Mouse (Mus musculus): ENCODE data around the gene Ap2m1.
A peak's percentile ranks its signal among the peaks of the same experiment; 100 is the strongest.

Gene Ap2m1

GRCm38 (mm10) chr16:20529375-20529774, 5.9 kb upstream of the Ap2m1 start:
- DNase-seq (ENCODE audit: low spot score in 2 of 2): no peak

DNA sequence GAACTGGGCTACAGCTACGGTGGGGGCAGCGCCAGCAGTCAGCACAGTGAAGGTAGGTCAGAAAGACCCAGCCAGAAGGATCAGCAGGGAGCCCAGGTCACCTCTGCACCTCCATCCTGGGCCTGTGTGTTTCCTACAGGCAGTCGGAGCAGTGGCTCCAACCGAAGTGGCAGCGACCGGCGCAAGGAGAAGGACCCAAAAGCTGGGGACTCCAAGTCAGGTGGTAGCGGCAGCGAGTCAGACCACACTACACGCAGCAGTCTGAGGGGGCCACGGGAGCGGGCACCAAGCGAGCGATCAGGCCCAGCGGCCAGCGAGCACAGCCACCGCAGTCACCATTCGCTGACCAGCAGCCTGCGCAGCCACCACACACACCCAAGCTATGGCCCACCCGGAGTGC, 4.3 kb upstream of the Ap2m1 start:
- no peak for DNase-seq (ENCODE audit: low spot score in 2 of 2)

DNA sequence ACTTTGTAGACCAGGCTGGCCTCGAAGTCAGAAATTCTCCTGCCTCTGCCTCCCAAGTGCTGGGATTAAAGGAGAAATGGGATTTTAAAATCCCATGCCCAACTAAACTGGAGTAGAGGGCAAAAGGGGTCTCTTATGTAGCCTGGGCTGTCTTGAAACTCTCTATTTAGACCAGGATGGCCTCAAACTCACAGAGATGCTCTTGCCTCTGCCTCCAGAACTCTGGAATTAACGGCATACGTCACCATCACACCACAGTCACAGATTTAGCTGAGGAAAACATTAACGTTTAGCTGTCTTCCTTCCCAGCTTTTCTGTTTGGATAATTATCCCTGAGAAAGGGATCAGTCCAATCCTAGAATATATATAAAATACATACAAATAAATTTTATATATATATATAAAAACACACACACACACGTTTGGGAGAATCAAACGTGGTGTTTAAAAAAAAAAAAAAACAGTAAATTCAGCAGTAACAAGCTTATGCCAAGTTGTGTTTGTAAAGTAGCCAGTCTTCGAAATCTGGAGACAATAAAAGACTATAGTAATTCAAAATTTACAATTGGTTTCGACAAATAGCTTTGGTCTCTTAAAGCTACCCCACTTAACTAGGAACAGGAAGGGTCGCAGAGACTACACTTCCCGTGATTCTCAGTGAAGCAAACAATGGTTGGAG, 522 bp upstream of the Ap2m1 start:
- no peak for DNase-seq (ENCODE audit: low spot score in 2 of 2)

- DNase-seq (ENCODE audit: low spot score in 2 of 2): no peak
These were observed 895 bp downstream of the Ap2m1 start for GRCm38 (mm10) chr16:20536081-20536665.

GRCm38 (mm10) chr16:20537071-20537471, 1.8 kb downstream of the Ap2m1 start:
- DNase-seq (ENCODE audit: low spot score in 2 of 2): no peak

- no peak for DNase-seq (ENCODE audit: low spot score in 2 of 2)
These were observed 2.5 kb downstream of the Ap2m1 start for GRCm38 (mm10) chr16:20537601-20538320.

GRCm38 (mm10) chr16:20539649-20540048, 4.4 kb downstream of the Ap2m1 start:
- no peak for DNase-seq (ENCODE audit: low spot score in 2 of 2)

DNA sequence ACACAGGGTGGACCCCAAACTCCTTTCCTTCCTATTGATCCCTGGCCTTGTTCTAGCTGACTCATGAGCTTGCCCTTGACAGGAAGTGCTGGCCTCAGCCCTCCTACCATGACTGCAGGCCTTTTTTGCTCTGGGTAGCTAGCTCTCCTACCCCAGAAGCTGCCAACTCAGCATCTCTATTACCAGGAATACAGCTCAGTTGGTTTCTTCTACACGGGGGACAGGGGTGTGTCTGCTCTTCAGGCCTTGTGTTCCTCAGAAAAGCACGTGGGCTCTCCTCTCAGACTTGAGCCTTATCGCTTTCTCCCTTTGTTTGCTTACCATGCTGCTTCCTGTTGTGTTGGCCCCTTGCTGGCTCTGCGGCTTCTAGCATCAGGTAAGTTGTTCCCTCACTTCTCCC, 5.2 kb downstream of the Ap2m1 start:
- DNase-seq (ENCODE audit: low spot score in 2 of 2): no peak

- DNase-seq (ENCODE audit: low spot score in 2 of 2): no peak
These were observed 10.4 kb downstream of the Ap2m1 start for GRCm38 (mm10) chr16:20545696-20546095.

DNA sequence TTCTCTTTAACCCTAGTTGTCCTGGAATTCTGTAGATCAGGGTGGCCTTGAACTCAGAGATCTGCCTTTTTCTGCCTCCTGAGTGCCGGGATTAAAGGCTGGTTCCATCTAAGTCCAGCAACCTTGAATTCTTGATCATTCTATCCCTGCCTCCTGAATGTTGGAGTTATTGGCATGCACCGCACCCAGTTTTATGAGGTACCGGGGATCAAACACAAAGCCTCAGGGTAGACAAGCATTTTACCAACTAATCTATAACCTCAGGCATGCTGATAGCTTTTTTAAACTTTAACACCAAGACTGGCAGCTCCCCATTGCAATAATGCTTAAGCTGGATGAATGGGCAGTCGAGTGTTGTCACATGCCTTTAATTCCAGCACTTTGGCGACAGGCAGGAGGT, 12.1 kb downstream of the Ap2m1 start:
- no peak for DNase-seq (ENCODE audit: low spot score in 2 of 2)

DNA sequence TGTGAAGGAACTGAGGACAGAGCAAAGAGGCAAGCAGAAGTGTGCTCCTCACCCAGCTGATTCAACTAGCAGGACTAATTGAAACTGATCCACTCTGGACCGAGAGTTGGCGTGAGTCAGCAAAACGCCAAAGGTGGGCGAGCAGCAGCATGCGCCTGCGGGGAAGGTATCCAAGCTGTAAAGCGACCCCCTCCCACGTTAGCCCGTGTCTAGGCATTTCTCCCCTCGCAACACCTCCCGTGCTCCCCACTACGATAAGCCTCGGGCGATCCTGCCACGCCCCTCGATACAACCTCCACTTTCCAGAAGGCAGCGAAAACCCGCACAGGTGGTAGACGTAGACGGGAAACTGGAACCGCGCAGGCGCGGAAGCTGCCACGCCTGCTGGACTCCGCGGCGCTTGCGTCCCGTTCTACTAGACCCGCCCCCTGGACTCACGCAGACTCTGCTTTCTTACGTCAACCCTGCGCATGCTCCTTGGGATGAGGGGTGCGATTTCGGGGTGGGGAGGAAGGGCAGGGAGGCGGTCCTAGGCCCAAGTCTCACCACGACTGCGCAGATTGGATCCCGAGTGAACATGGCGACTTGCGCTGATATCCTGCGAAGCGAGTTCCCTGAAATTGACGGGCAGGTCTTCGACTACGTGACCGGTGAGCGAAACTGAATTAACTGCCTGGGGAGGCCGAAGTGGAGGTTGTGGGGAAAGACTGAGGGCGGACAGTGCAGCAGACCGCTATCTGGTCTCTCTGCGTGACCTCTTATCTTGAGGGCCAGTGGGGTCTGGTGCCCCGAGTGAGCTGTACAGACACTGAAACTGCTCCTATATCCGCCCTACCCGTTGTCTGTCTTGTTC, 13.0 kb downstream of the Ap2m1 start, which contains the start of gene Abcf3:
TSS of gene Abcf3 (plus strand) at position 482 of the 853 bp plus-strand sequence.
- peak; percentile 97 to 98 for DNase-seq (ENCODE audit: low spot score in 2 of 2)

- no peak for DNase-seq (ENCODE audit: low spot score in 2 of 2)
These were observed 13.9 kb downstream of the Ap2m1 start for GRCm38 (mm10) chr16:20549161-20549560.

GRCm38 (mm10) chr16:20551691-20552090, 16.4 kb downstream of the Ap2m1 start:
- DNase-seq (ENCODE audit: low spot score in 2 of 2): no peak

- DNase-seq (ENCODE audit: low spot score in 2 of 2): no peak
These were observed 17.3 kb downstream of the Ap2m1 start for GRCm38 (mm10) chr16:20552594-20552993.

- no peak for DNase-seq (ENCODE audit: low spot score in 2 of 2)
These were observed 19.7 kb downstream of the Ap2m1 start for GRCm38 (mm10) chr16:20555000-20555399.

DNA sequence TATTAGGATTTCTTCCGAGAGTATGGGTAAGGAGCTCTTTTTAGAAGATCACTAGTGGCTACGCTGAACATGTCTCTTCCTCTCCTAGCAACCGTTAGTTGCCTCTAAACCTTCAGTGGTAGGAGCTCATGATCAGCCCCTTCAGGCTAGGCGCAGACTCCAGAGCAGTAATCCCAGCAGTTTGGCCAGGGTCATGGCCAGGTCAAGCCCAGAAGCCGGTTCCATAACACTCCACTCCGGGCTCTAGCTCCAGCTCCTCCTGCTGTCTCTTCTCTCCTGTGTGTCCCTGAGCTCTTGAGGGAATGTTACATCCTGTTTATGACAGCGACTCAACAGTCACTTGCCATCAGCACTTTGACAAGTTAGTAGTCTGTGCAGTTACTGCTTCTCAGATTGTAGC, 22.1 kb downstream of the Ap2m1 start:
- DNase-seq (ENCODE audit: low spot score in 2 of 2): no peak

DNA sequence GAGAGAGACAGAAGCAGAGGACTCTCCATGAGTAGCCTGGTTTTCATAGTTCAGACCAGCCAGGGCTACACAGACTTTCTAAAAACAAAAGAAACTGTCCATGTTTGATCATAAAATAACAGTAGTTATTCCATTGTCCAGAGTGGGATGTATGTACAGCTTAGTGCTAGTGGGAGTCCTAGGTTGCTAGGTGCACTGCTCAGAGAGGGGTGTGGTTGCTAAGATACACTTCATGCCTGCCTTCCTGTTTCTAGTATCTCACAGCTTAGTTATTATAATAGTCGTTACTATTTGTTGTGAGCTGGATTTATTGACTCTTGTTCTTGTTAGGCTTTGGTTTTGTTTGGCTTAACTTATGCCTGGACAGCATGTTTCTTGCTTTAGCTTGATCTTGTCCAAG, 29.8 kb downstream of the Ap2m1 start:
- no peak for DNase-seq (ENCODE audit: low spot score in 2 of 2)

DNA sequence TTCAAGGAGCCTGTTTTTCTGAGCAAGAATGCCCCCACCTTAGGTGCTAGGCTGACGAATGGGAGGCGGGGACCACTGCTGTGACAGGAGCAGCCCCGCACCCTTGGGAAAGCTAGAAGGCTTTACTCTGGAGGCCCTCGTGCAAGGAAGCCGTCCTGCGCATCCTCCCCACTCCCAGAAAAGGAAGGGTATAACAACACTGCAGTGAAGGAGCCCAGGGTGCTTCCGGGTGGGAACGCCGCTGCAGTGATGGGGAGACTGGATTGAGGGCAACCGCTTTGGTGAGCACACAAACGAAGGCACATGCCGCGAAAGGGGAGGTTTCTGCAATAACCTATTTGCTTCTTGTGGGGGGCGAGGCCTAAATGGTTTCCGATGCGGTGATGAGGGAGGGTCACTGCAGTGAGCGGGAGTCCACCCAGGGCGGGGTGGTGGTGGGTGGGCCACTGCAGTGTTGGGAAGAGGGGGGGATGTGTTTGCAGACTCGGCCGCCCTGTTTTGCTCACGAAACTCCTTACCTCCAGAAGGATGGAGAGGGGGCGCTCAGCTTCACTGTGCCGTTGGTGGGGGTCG, 54.2 kb downstream of the Ap2m1 start, which contains the start of gene Vwa5b2:
TSS of gene Vwa5b2 (plus strand) at position 106 of the 573 bp plus-strand sequence.
- peak in 1 of 2 experiments; percentile 32 for DNase-seq (ENCODE audit: low spot score in 2 of 2)

GRCm38 (mm10) chr16:20589939-20590679, 54.8 kb downstream of the Ap2m1 start:
- peak in 1 of 2 experiments; percentile 55 for DNase-seq (ENCODE audit: low spot score in 2 of 2)

DNA sequence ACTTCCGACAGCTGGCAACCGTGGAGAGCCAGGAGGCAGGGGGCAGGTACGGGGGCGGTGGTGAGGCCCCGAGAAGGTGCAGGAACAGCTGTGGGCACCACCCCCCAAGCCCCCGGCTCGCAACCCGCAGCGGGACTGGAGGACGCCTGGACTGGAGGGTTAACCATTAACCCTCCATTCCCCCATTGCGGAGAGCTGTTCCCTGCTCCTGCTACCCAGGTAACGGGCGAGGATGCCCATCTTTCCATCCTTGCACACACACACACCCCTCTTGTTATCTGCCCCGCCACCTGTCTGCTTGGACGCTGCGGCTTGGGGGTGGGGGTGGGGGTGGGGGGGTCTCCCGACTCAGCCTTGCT, 55.4 kb downstream of the Ap2m1 start:
- DNase-seq (ENCODE audit: low spot score in 2 of 2): no peak

Measured in left cerebral cortex, adult 9 months (tissue).